Mouse (Mus musculus): ENCODE results near the gene Slc35a3.

Slc35a3 gene

DNA sequence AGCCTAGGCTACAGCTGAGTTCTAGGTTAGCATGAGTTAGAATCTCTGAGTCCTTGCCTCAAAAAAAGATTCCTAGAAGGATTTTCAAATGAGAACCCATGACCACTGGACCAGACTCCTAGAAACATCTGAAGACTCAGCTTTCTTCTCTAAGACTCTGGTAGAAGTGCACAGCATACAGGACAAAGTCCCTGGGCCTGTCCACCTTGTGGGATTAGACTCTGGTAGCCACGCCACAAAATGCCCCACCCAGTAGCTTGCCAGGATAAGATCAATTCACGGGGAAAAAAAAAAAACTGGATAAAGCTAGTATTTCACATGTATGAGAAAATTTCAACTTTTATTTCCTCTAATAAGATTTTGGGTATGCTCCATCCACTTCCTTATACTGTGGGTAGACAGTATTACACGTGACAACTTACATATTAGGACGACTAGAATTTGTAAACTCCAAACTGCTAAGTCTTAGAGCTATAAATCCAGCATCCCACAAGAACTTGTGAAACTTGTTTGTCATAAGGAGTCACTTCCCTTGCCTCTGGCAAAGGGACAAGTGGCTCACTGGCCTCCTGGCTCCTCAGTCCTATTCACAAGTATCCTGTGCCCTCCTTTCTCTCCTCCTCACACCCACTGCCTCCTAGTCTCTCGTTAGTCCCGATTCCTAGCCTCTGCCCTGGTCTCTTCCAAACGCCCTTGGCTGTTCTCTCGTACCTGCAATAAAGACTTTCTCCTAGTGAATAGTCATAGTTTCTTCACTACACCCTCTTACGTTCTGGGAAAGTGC lies 74.7 kb downstream of the Slc35a3 start:
- no peak for DNase-seq

DNA sequence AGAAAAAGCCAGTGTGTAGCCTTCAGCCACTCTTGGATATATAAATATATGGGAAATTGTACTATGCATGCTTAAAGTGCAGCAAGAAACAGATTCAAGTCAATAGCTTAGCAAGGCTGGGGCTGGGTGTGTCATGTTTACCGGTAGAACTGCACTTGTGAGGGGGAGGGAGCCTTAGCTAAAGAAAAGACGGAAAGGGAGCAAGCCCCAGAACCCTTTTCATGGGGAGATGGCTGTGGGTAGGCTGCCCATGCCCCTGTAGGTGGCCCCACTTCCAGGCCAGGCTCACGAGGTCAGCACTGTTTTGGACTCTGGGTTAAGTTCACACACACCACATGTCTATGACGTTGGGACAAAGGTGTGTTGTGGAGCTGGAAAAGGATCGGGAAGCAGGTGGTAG lies 76.8 kb downstream of the Slc35a3 start:
- DNase-seq, result no peak

DNA sequence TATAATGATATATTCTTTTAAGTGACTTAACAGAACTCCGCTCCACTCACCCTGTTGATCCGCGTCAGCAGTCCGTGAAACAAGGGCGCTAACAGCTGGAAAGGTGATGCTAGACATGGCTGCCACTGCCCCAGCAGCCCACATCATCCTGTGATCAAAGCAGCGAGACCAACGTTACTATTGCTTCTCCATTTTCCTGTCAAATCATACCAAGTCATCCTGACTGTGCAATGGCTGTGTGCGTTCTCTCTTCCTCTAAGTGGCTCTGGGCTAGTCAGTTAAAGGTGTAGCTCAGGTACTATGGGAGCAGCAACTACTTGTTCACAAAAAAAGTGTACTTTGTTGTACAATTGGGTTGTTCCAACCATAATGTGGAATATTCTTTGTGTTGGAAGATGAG lies 77.8 kb downstream of the Slc35a3 start:
- no peak for DNase-seq

DNA sequence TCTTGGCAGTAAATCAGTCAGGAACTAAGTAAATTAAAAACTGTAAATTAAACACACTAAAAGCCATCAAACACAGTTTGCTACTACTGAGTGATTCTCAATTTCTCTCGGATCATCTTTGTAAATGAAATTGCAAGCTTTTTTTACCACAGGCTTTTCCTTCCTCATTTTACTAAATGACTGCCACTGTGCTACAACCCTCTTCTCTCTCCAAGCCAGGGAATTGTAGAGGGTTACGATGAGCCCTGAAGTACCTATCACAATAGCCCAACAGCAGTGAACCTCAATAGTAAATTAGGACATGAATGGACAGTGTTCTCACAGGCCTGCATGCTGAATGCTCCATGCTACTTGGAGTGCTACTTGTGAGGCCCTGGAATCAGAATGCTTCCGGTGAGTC lies 78.5 kb downstream of the Slc35a3 start:
- no peak for DNase-seq

DNA sequence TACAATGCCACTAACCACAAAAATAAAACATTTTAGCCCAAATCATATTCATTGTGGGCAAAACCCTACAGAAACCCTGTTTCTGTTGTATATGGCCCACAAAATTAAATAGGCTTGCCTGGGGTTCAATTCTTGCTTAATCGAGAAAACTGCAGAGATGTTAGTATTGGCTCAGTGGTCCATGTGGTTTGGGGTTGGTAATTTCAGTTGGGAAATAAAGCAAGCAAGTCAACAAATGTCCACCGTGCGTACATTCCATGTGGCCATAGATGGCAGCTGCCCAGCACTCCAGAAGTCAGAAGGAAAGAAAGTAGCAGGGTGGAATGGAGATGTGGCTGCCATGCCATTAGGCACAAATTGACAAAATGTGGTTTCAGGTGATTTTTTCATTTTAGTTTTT lies 79.7 kb downstream of the Slc35a3 start:
- no peak for DNase-seq

DNA sequence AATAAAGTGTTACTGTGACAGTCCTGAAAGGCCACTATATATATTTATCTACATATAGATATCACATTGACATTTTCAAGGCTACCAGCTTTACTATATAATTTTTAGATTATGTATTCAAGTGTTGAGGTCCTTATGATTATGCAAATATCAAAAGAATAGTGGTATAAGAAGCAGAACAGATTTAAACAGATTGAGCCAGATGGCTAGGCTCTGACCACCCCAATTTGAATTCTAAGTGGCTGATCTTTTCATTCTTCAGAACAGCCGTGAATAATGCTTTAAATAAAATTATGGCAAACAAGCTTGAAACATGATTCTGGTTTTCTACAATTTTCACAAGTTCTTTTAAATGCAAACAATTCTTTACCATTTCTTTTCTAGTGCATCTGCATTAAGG lies 81.2 kb downstream of the Slc35a3 start:
- DNase-seq, result no peak

DNA sequence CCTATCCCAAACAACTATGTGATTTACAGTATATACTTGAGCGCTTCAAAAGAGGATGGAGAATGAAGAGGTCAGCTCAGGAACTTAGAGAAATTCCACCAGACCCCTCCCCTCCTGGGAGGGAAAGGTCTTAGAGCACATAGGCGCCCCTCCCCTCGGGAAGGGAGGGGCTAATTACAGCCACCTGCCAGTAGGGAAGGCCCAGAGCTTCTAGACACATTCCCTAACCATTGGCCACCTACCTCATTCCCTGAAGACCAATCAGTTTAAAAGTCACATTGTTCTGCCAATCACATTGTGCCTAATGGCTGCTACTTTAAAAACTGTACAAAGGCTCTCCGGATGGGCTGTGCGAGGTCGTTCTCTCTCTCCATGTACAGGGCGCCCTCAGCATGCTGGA lies 90.0 kb downstream of the Slc35a3 start:
- DNase-seq, result no peak

DNA sequence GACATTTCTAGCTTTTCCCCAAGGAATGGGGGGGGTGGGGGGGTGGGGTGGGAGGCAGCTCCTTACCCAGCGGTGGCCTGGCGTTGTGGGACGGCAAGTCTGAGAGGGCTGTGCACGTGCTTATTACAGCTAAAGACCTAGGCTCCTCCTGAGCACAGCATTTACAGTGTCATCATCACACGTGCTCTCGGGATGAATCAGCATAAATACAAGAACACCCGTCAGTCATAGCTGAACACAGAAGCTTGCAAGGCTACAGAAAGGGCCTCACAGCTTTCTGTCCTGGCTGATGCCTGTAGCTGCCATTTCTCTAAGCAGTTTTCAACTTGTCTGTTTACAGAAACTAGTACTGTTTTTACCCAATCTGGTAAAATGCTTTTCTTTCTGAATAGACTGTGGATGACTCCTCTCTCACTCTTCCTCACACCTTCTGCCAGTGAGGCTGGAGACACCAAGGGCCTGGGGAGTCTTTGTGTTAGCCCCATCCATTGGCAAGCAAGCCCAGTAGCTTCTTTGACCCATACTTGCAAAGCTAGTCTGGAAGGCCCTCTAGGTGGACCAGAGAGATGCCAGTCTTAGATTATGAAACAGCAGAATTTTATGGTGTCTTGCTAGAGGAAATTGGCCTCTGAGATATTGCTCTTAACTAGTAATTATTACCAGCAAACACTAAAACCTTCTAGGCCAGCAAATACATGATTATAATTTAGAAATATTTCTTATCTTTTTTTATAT lies 91.8 kb downstream of the Slc35a3 start:
- DNase-seq, result no peak

All from thymus, postnatal 36 days (tissue).